Mouse (Mus musculus) hindbrain, embryonic 14.5 days (tissue): Measurements from ENCODE around the gene Sept6. TPM values are rescaled to one million over a fixed set of nuclear protein-coding genes. Genes with fewer than 3 reads are reported as not detected.
"Not testable (repeated sequence)": the region's sequence is repeated elsewhere in the genome, so short reads cannot be mapped to it uniquely, and the experiment has no call there.

Source experiments
- ATAC-seq: fragments of 200-750 bp; cut with Nextera tagmentation; 2 replicates; pipeline ENCODE4 v1.8.0; 2017; ENCODE audit warnings: moderate number of reproducible peaks, mild to moderate bottlenecking, moderate TSS enrichment, moderate library complexity; ENCODE audit not compliant: low FRiP score
- DNase-seq: peaks from one replicate; pipeline ENCODE4 v3.0.0-alpha.2; 2015; ENCODE audit warnings: low spot score
- H3K27ac ChIP-seq: fragments of 300-500 bp; sonication (generic); 2 replicates; pipeline ENCODE4 v1.5.1; 2014; ENCODE audit warnings: mild to moderate bottlenecking, moderate library complexity
- H3K27me3 ChIP-seq: fragments of 300-500 bp; sonication (generic); 2 replicates; pipeline ENCODE4 v1.6.1; 2014; ENCODE audit warnings: mild to moderate bottlenecking, low read length, mixed read lengths; ENCODE audit not compliant: control insufficient read depth, insufficient read depth
- H3K36me3 ChIP-seq: fragments of 300-500 bp; sonication (generic); replicated peaks from 2 replicates; pipeline ENCODE4 v1.6.1; 2014; ENCODE audit not compliant: control insufficient read depth, insufficient read depth
- H3K4me1 ChIP-seq: fragments of 300-500 bp; sonication (generic); replicated peaks from 2 replicates; pipeline ENCODE4 v1.6.1; 2014; ENCODE audit warnings: antibody characterized with exemption, low read length, mixed read lengths; ENCODE audit not compliant: control insufficient read depth, insufficient read depth
- H3K4me2 ChIP-seq: fragments of 300-500 bp; sonication (generic); replicated peaks from 2 replicates; pipeline ENCODE4 v1.6.1; 2014; ENCODE audit warnings: mild to moderate bottlenecking, moderate library complexity
- H3K4me3 ChIP-seq: fragments of 300-500 bp; sonication (generic); replicated peaks from 2 replicates; pipeline ENCODE4 v1.5.1; 2014; ENCODE audit warnings: mild to moderate bottlenecking, low read length
- H3K9ac ChIP-seq: fragments of 300-500 bp; sonication (generic); 2 replicates; pipeline ENCODE4 v1.6.1; 2014
- H3K9me3 ChIP-seq: fragments of 300-500 bp; sonication (generic); 2 replicates; pipeline ENCODE4 v1.6.1; 2016; ENCODE audit warnings: low read length; ENCODE audit not compliant: control insufficient read depth
- WGBS: fragments of 180-500 bp; shearing (Covaris S2); extraction: QIAGEN DNeasy Blood & Tissue Kit; methylation state at CpG from one replicate; pipeline ENCODE4 v1.1.7; 2014; 5-methylcytosine and 5-hydroxymethylcytosine counted together
- polyA plus RNA-seq: library from polyadenylated mRNA; unstranded; fragments of >200 nt; fragmentation: Nextera tagmentation; extraction: Ambion mirVana; gene quantifications from 2 replicates; pipeline ENCODE4 v1.2.1, GENCODE M21; 2014

Gene Sept6
- polyA plus RNA-seq, 1 experiment from 2014 or later, result 70.7 TPM

DNA sequence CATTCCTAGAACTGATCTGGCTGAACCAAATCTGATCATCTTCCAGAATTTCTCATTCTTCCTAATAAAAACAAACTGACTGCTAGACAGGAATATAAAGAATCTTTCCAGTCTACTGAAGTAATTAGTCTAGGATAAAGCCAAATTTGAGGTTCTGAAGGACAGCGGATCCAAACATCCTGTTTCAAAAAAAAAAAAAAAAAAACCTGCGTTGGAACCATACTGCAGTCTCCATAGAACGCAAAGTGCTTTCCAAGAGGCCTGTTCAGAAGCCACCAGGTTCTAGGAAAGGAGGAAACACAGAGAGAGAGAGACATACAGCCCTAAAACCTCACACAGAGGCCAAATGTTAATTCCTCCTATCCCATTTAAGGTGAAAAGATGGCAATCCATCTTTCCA lies 89.9 kb downstream of the Sept6 start:
- WGBS, result 31% methylated on average over 3 of the region's 3 CpGs
- no peaks in the 10 kb centered on the region for H3K36me3 ChIP-seq
- DNase-seq (no peak), ATAC-seq (no peak)
- no peaks in the 10 kb centered on the region for H3K27me3 ChIP-seq
- peak overlapping the region; percentile 54 for H3K4me3 ChIP-seq
- no peaks in the 10 kb centered on the region for H3K9me3 ChIP-seq
- peak overlapping the region; percentile 87 for H3K27ac ChIP-seq
- H3K4me1 ChIP-seq, result 0 out of 2 replicates have a peak, but pooled peaks cover 9% of the 10 kb centered on the region
- peak overlapping the region; percentile 56 for H3K4me2 ChIP-seq
- H3K9ac ChIP-seq, result peak overlapping the region; percentile 78

DNA sequence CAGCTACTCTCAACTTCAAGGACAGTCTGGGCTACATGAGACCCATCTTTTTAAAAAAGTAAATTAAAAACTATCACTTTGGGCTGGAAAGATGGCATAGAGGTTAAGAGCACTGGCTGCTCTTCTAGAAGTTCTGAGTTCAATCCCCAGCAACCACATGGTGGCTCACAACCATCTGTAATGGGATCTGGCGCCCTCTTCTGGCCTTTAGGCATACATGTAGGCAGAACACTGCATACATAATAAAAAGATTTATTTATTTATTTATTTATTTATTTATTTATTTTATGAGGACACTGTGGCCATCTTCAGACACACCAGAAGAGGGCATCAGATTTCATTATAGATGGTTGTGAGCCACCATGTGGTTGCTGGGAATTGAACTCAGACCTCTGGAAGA lies 92.7 kb downstream of the Sept6 start:
- WGBS, result 26% methylated on average over 1 of the region's 1 CpGs
- DNase-seq, H3K9me3 ChIP-seq, H3K27ac ChIP-seq, H3K27me3 ChIP-seq, H3K36me3 ChIP-seq, H3K4me3 ChIP-seq, H3K4me2 ChIP-seq, ATAC-seq, H3K9ac ChIP-seq, H3K4me1 ChIP-seq: not testable (repeated sequence)

DNA sequence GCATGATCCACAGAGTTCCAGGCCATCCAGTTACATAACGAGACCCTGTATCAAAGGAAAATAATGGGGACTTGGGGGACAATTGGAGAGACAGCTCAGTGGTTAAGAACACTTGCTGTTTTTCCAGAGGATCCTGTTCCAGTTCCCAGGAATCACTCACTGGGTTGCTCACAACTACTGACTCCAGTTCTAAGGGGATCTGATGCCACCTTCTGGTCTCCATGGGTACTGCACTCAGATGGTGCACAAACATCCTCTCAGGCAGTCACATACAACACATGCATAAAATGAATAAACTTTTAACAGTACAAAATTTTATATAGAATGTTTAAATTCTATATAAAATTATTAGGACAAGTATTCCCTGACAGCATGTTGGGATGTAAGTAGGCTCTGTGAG lies 106.9 kb downstream of the Sept6 start:
- H3K4me2 ChIP-seq, result no peak overlapping the region
- DNase-seq, result no peak
- no peak overlapping the region for H3K27ac ChIP-seq
- H3K4me1 ChIP-seq, result no peaks in the 10 kb centered on the region
- no peaks in the 10 kb centered on the region for H3K9me3 ChIP-seq
- ATAC-seq, result no peak
- WGBS, result 88% methylated on average over 1 of the region's 1 CpGs
- H3K9ac ChIP-seq, result no peak overlapping the region
- H3K27me3 ChIP-seq, result no peaks in the 10 kb centered on the region
- peaks cover 18% of the 10 kb centered on the region for H3K36me3 ChIP-seq
- no peak overlapping the region for H3K4me3 ChIP-seq

DNA sequence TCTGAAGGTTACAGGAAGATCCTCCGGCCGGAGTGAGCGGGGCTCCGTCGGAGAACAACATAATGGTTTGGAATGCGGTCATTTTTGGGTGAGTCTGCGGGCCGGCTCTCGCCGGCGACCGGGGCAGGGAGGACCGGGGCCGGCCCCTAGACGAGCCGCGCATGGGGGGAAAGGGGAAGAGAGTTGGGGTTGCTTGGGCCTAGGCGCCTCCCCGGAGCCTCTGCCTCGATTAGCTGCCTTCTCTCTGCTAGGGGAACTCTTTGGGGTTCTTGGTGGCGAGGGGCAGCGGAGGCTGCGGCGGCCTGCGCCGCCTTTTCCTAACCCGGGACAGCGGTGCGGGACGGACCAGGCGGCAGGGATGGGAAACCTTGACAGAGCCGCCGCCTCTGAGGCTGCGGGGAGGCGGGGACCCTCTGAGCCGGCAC lies 116.9 kb downstream of the Sept6 start:
- WGBS, result 14% methylated on average over 34 of the region's 36 CpGs
- no peaks in the 10 kb centered on the region; the same call in 1 of the 2 replicates for H3K36me3 ChIP-seq
- DNase-seq (no peak), ATAC-seq (peak; percentile 58)
- peak overlapping the region; percentile 72 for H3K27ac ChIP-seq
- H3K9ac ChIP-seq, result peak overlapping the region; percentile 77
- H3K4me3 ChIP-seq, result peak overlapping the region; percentile 63
- peak overlapping the region; percentile 62 for H3K4me2 ChIP-seq
- H3K27me3 ChIP-seq, result no peaks in the 10 kb centered on the region
- peaks cover 6% of the 10 kb centered on the region for H3K4me1 ChIP-seq
- no peaks in the 10 kb centered on the region for H3K9me3 ChIP-seq

DNA sequence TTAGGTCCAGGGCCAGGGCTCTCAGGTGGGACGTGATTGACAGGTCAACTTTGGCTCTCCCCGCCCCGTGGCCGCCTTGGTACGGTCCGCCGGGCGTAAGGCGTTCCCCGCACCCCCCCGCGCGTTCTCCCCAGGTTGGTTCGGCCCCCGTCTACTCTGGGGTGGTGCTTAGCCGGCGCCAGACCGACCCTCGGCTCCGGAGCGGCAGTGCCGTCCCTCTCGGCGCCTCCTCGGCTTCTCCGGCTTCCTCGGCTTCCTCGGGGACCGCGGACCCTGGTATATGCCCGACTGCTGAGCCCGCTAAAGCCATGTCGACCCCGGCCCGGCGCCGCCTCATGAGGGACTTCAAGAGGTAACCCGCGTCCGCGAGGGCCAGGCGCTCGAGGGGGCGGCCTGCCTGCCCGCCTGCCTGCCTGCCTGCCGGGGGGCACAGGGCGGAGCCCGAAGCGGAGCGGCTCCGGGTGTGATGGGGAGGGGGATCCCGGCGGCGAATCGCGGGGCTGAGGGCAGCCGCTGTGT lies 117.4 kb downstream of the Sept6 start:
- peak overlapping the region; percentile 63 for H3K4me3 ChIP-seq
- peak; percentile 71 for DNase-seq
- no peaks in the 10 kb centered on the region; the same call in 1 of the 2 replicates for H3K36me3 ChIP-seq
- peak overlapping the region; percentile 62 for H3K4me2 ChIP-seq
- H3K27me3 ChIP-seq, result no peaks in the 10 kb centered on the region
- H3K9ac ChIP-seq, result peak overlapping the region; percentile 77
- H3K9me3 ChIP-seq, result no peaks in the 10 kb centered on the region
- peak; percentile 97 for ATAC-seq
- peaks cover 6% of the 10 kb centered on the region for H3K4me1 ChIP-seq
- 18% methylated on average over 53 of the region's 57 CpGs for WGBS
- H3K27ac ChIP-seq, result peak overlapping the region; percentile 72

DNA sequence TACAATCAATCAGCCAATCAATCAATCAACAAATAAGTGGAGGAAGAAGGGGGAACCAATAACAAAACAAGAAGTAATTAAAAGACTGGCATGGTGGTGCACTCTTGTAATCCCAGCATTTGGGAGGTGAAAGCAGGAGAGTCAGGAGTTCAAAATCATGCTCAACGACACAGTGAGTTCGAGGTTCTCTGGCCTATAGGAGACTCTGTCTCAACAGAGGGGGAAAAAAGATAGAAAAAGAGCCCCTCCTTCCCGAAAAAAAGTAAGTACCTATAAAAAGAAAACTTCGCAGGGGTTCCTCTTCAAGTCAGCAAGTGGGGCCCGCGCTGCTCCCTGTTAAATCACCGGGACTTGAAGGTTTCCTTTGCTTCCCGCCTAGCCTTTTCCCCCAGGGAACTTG lies 117.8 kb downstream of the Sept6 start, which contains the start of the genes Ube2a and C330007P06Rik:
TSS of gene Ube2a (plus strand) at position 136 of the 400 bp plus-strand sequence.
TSS of gene C330007P06Rik (minus strand) at position 347 of the 400 bp plus-strand sequence.
- Histone ChIP-seq H3K4me2 (peak within 1 kb of the TSS; percentile 62), H3K9ac (peak within 1 kb of the TSS; percentile 77), H3K4me3 (peak within 1 kb of the TSS; percentile 63), H3K36me3 (no peaks in the 10 kb centered on the region; the same call in 1 of the 2 replicates), H3K27me3 (no peaks in the 10 kb centered on the region), H3K27ac (peak within 1 kb of the TSS; percentile 72), H3K9me3 (no peaks in the 10 kb centered on the region), H3K4me1 (peaks cover 6% of the 10 kb centered on the region)
- no peak for DNase-seq
- peak; percentile 8; the same call in 1 of the 2 replicates for ATAC-seq
- 31% methylated on average over 8 of the region's 8 CpGs for WGBS

DNA sequence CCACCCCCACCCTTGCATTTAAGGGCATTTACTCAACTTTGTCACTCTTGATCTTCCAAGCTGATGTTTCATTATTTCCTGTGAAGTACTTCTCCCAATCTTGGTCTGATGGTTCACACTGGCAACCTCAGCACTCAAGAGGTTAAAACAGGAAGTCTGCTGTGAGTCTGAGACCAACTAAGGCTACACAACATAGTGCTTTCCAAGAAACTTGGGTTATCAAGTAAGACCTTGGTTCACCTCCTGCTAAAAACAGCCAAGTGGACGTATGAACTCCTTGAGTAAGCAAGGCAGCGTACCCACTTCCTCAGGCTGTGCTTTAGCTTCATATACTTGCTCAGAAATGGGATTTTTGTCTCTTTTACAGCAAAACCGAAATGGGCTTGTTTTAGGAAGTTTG lies 121.2 kb downstream of the Sept6 start:
- WGBS, result 79% methylated on average over 3 of the region's 3 CpGs

DNA sequence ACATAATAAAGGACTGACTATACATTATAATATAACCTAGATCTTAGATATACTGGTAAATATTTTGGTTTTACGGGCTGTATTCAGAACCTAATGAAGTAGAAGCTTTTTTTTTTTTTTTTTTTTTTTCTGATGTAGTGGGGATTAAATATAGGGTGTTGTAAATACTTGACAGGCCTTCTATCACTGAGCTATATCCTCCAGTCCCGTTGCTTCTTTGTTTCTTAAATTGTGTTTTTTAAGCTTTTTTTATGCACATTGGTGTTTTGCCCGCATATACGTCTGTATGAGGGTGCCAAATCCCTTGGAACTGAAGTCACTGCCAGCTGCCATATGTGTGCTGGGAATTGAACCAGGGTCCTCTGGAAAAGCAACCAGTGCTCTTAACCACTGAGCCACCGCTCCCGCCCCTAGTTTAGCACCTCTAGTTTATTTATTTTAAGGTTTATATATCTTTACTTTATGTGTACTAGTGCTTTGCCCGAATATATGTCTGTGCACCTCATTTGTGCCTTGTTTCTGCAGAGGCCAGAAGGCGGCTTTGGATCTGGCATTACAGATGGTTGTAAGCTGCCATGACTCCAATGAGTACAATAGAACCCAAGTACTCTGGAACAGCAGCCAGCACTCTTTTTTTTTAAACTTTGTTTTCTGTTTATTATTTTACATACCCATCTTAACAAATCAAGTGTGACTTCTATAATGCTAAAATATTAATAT lies 126.8 kb downstream of the Sept6 start:
- Histone ChIP-seq H3K27me3 (no peaks in the 10 kb centered on the region), H3K27ac (0 out of 2 replicates have a peak overlapping the region, but pooled peaks have one; percentile 20), H3K9me3 (no peaks in the 10 kb centered on the region), H3K4me3 (peak overlapping the region; percentile 38), H3K4me2 (peak overlapping the region; percentile 36), H3K9ac (peak overlapping the region; percentile 28; the same call in 1 of the 2 replicates), H3K36me3 (no peaks in the 10 kb centered on the region), H3K4me1 (peaks cover 5% of the 10 kb centered on the region; the same call in 1 of the 2 replicates)
- ATAC-seq, result no peak
- no peak for DNase-seq
- 54% methylated on average over 8 of the region's 8 CpGs for WGBS

More for the DNA sequence above, 121.2 kb downstream of the Sept6 start:
- no peak overlapping the region for H3K4me3 ChIP-seq
- H3K4me1 ChIP-seq, result peaks cover 2% of the 10 kb centered on the region
- H3K36me3 ChIP-seq, result no peaks in the 10 kb centered on the region
- H3K27ac ChIP-seq, result no peak overlapping the region
- H3K27me3 ChIP-seq, result no peaks in the 10 kb centered on the region
- DNase-seq (no peak), ATAC-seq (no peak)
- H3K9me3 ChIP-seq, result no peaks in the 10 kb centered on the region
- H3K9ac ChIP-seq, result no peak overlapping the region
- H3K4me2 ChIP-seq, result no peak overlapping the region
